Mouse (Mus musculus) embryonic facial prominence, embryonic 11.5 days (tissue): ENCODE data around the gene Fam43b. TPM values are rescaled to one million over a fixed set of nuclear protein-coding genes. Genes with fewer than 3 reads are reported as not detected.
A peak's percentile ranks its signal among the peaks of the same experiment; 100 is the strongest.

Source experiments
- ATAC-seq: fragments of 200-750 bp; cut with Nextera tagmentation; replicated peaks from 2 replicates; pipeline ENCODE4 v1.8.0; 2017; ENCODE audit warnings: low read depth; ENCODE audit not compliant: insufficient number of reproducible peaks, low FRiP score, low TSS enrichment
- DNase-seq: peaks from one replicate; pipeline ENCODE4 v3.0.0-alpha.2; 2015; ENCODE audit warnings: low spot score
- H3K27ac ChIP-seq: fragments of 300-500 bp; sonication (generic); replicated peaks from 2 replicates; pipeline ENCODE4 v1.5.1; 2014; ENCODE audit warnings: mild to moderate bottlenecking, low read depth, low read length, control low read depth
- H3K27me3 ChIP-seq: fragments of 300-500 bp; sonication (generic); 2 replicates; pipeline ENCODE4 v1.6.1; 2014; ENCODE audit warnings: mild to moderate bottlenecking, low read length, moderate library complexity, mixed read lengths; ENCODE audit not compliant: control insufficient read depth, insufficient read depth
- H3K36me3 ChIP-seq: fragments of 300-500 bp; sonication (generic); replicated peaks from 2 replicates; pipeline ENCODE4 v1.6.1; 2014; ENCODE audit warnings: low read depth, mild to moderate bottlenecking, low read length, moderate library complexity, mixed read lengths; ENCODE audit not compliant: control insufficient read depth, insufficient read depth
- H3K4me1 ChIP-seq: fragments of 300-500 bp; sonication (generic); 2 replicates; pipeline ENCODE4 v1.6.1; 2014; ENCODE audit warnings: low read length, mixed read lengths; ENCODE audit not compliant: control insufficient read depth, insufficient read depth
- H3K4me2 ChIP-seq: fragments of 300-500 bp; sonication (generic); 2 replicates; pipeline ENCODE4 v1.6.1; 2014; ENCODE audit warnings: low read depth, mild to moderate bottlenecking, control low read depth, low read length, moderate library complexity
- H3K4me3 ChIP-seq: fragments of 300-500 bp; sonication (generic); 2 replicates; pipeline ENCODE4 v1.5.1; 2014; ENCODE audit warnings: low read depth, low read length, control low read depth
- H3K9ac ChIP-seq: fragments of 300-500 bp; sonication (generic); replicated peaks from 2 replicates; pipeline ENCODE4 v1.6.1; 2014; ENCODE audit warnings: mild to moderate bottlenecking, control low read depth, low read length
- H3K9me3 ChIP-seq: fragments of 300-500 bp; sonication (generic); replicated peaks from 2 replicates; pipeline ENCODE4 v1.6.1; 2016; ENCODE audit warnings: mild to moderate bottlenecking, low read length, inconsistent platforms, mixed read lengths; ENCODE audit not compliant: control insufficient read depth
- WGBS: fragments of 180-500 bp; shearing (Covaris S2); extraction: QIAGEN DNeasy Blood & Tissue Kit; methylation state at CpG from one replicate; pipeline ENCODE4 v1.1.7; 2014; 5-methylcytosine and 5-hydroxymethylcytosine counted together
- polyA plus RNA-seq: library from polyadenylated mRNA; unstranded; fragments of >200 nt; fragmentation: Nextera tagmentation; extraction: Ambion mirVana; gene quantifications from 2 replicates; pipeline ENCODE4 v1.2.1, GENCODE M21; 2014

The Fam43b gene
- polyA plus RNA-seq, result 0.39 TPM in 1 of 2 replicates, not detected in the other

GRCm38 (mm10) chr4:138395971-138396645 is at the start of gene Fam43b:
Fam43b (minus strand) TSS chr4:138396528.
- under 1% methylated on average over 46 of the region's 46 CpGs for WGBS
- no peaks in the 10 kb centered on the region for H3K9me3 ChIP-seq
- H3K27me3 ChIP-seq, result peaks cover 54% of the 10 kb centered on the region
- peak within 1 kb of the TSS; percentile 38 for H3K4me3 ChIP-seq
- peaks cover 5% of the 10 kb centered on the region for H3K4me1 ChIP-seq
- H3K4me2 ChIP-seq, result peak within 1 kb of the TSS; percentile 73
- no peak within 1 kb of the TSS for H3K9ac ChIP-seq
- no peak within 1 kb of the TSS for H3K27ac ChIP-seq
- ATAC-seq, result no peak
- no peaks in the 10 kb centered on the region for H3K36me3 ChIP-seq
- peak; percentile 54 for DNase-seq

GRCm38 (mm10) chr4:138444941-138445340 is 48.6 kb upstream of the Fam43b start:
- no peak for DNase-seq
- H3K9ac ChIP-seq, result no peak overlapping the region
- WGBS, result 19% methylated on average over 5 of the region's 5 CpGs

GRCm38 (mm10) chr4:138440062-138440461 is 43.7 kb upstream of the Fam43b start:
- H3K27me3 ChIP-seq, result no peaks in the 10 kb centered on the region
- H3K9me3 ChIP-seq, result no peaks in the 10 kb centered on the region
- H3K9ac ChIP-seq, result no peak overlapping the region
- no peak overlapping the region for H3K4me2 ChIP-seq
- DNase-seq, result no peak
- no peak overlapping the region for H3K4me3 ChIP-seq
- H3K27ac ChIP-seq, result no peak overlapping the region
- H3K4me1 ChIP-seq, result no peaks in the 10 kb centered on the region
- no peak for ATAC-seq
- no peaks in the 10 kb centered on the region; the same call in none of the 2 replicates for H3K36me3 ChIP-seq
- 48% methylated on average over 3 of the region's 3 CpGs for WGBS

More at GRCm38 (mm10) chr4:138444941-138445340, 48.6 kb upstream of the Fam43b start:
- Histone ChIP-seq H3K27ac (no peak overlapping the region), H3K9me3 (no peaks in the 10 kb centered on the region), H3K4me3 (no peak overlapping the region), H3K36me3 (no peaks in the 10 kb centered on the region; the same call in none of the 2 replicates), H3K4me2 (no peak overlapping the region), H3K27me3 (no peaks in the 10 kb centered on the region), H3K4me1 (no peaks in the 10 kb centered on the region)
- no peak for ATAC-seq

- H3K9ac ChIP-seq, result peak within 1 kb of the TSS; percentile 73
- peak within 1 kb of the TSS; percentile 90 for H3K4me2 ChIP-seq
- peak within 1 kb of the TSS; percentile 88 for H3K4me3 ChIP-seq
- no peaks in the 10 kb centered on the region for H3K9me3 ChIP-seq
- 2% methylated on average over 64 of the region's 64 CpGs for whole genome bisulfite sequencing
- no peaks in the 10 kb centered on the region for H3K4me1 ChIP-seq
- no peaks in the 10 kb centered on the region for H3K27me3 ChIP-seq
- no peak within 1 kb of the TSS for H3K27ac ChIP-seq
- ATAC-seq (peak; percentile 84), DNase-seq (peak; percentile 97)
- H3K36me3 ChIP-seq, result no peaks in the 10 kb centered on the region; the same call in 1 of the 2 replicates
Measured at GRCm38 (mm10) chr4:138434347-138435316, 38.3 kb upstream of the Fam43b start, which contains the start of gene Mul1. Mul1 (plus strand) TSS chr4:138434671.

GRCm38 (mm10) chr4:138431340-138431739 is 35.0 kb upstream of the Fam43b start:
- 40% methylated on average over 8 of the region's 8 CpGs for WGBS
- ATAC-seq, result no peak
- DNase-seq, result no peak

GRCm38 (mm10) chr4:138429778-138430177 is 33.5 kb upstream of the Fam43b start:
- ATAC-seq (no peak), DNase-seq (peak; percentile 42)
- H3K36me3 ChIP-seq, result no peaks in the 10 kb centered on the region
- WGBS, result 34% methylated on average over 3 of the region's 3 CpGs
- no peaks in the 10 kb centered on the region for H3K27me3 ChIP-seq
- H3K27ac ChIP-seq, result no peak overlapping the region
- H3K4me2 ChIP-seq, result no peak overlapping the region
- no peak overlapping the region for H3K4me3 ChIP-seq
- no peak overlapping the region for H3K9ac ChIP-seq
- no peaks in the 10 kb centered on the region for H3K9me3 ChIP-seq
- no peaks in the 10 kb centered on the region for H3K4me1 ChIP-seq

More at GRCm38 (mm10) chr4:138431340-138431739, 35.0 kb upstream of the Fam43b start:
- no peaks in the 10 kb centered on the region for H3K4me1 ChIP-seq
- H3K27me3 ChIP-seq, result no peaks in the 10 kb centered on the region
- H3K4me3 ChIP-seq, result no peak overlapping the region
- no peak overlapping the region for H3K4me2 ChIP-seq
- no peak overlapping the region for H3K27ac ChIP-seq
- H3K9ac ChIP-seq, result no peak overlapping the region
- H3K9me3 ChIP-seq, result no peaks in the 10 kb centered on the region
- no peaks in the 10 kb centered on the region for H3K36me3 ChIP-seq

GRCm38 (mm10) chr4:138426778-138427705 is 30.7 kb upstream of the Fam43b start:
- H3K9ac ChIP-seq, result no peak overlapping the region
- peak; percentile 82 for DNase-seq
- no peak overlapping the region for H3K4me3 ChIP-seq
- no peak overlapping the region for H3K4me2 ChIP-seq
- H3K36me3 ChIP-seq, result no peaks in the 10 kb centered on the region
- ATAC-seq, result no peak
- no peaks in the 10 kb centered on the region for H3K9me3 ChIP-seq
- no peaks in the 10 kb centered on the region for H3K27me3 ChIP-seq
- no peak overlapping the region for H3K27ac ChIP-seq
- WGBS, result 44% methylated on average over 22 of the region's 22 CpGs
- H3K4me1 ChIP-seq, result no peaks in the 10 kb centered on the region
